Mouse (Mus musculus) embryo, embryonic 11 days (tissue): ENCODE data around the gene Coro6.
A peak's percentile ranks its signal among the peaks of the same experiment; 100 is the strongest.

Experiments
- DNase-seq: peaks from one replicate; pipeline ENCODE4 v3.0.0-alpha.2; 2015

Gene Coro6

GRCm38 (mm10) chr11:77514832-77515636 is 52.8 kb downstream of the Coro6 start, which contains the start of gene Abhd15:
Abhd15 (plus strand) TSS chr11:77515121.
- DNase-seq, result peak; percentile 90

GRCm38 (mm10) chr11:77515637-77516552 is 53.7 kb downstream of the Coro6 start, which contains the start of gene Trp53i13:
Trp53i13 (minus strand) TSS chr11:77515980.
- no peak for DNase-seq

GRCm38 (mm10) chr11:77516553-77517425 is 54.6 kb downstream of the Coro6 start:
- DNase-seq, result no peak

- DNase-seq, result no peak
Measured at GRCm38 (mm10) chr11:77518051-77518798, 56.0 kb downstream of the Coro6 start.

GRCm38 (mm10) chr11:77519043-77519442 is 56.8 kb downstream of the Coro6 start, which contains the start of gene Gm10392:
Gm10392 (minus strand) TSS chr11:77519198.
- no peak for DNase-seq
